Mouse (Mus musculus) lung, adult 2 months (tissue): Measurements from ENCODE around the gene Klk1b8.

Experiments
- CTCF ChIP-seq: fragments of 200-500 bp; IDR thresholded peaks from 2 replicates; pipeline ENCODE4 v1.5.1; 2011; ENCODE audit warnings: mild to moderate bottlenecking, low read length, control low read depth; ENCODE audit not compliant: insufficient read depth
- POLR2A ChIP-seq: fragments of 200-500 bp; IDR thresholded peaks from 2 replicates; pipeline ENCODE4 v1.6.1; 2011; ENCODE audit warnings: low read depth, mild to moderate bottlenecking, control low read depth, low read length, borderline replicate concordance; ENCODE audit errors: extremely low read depth

DNA sequence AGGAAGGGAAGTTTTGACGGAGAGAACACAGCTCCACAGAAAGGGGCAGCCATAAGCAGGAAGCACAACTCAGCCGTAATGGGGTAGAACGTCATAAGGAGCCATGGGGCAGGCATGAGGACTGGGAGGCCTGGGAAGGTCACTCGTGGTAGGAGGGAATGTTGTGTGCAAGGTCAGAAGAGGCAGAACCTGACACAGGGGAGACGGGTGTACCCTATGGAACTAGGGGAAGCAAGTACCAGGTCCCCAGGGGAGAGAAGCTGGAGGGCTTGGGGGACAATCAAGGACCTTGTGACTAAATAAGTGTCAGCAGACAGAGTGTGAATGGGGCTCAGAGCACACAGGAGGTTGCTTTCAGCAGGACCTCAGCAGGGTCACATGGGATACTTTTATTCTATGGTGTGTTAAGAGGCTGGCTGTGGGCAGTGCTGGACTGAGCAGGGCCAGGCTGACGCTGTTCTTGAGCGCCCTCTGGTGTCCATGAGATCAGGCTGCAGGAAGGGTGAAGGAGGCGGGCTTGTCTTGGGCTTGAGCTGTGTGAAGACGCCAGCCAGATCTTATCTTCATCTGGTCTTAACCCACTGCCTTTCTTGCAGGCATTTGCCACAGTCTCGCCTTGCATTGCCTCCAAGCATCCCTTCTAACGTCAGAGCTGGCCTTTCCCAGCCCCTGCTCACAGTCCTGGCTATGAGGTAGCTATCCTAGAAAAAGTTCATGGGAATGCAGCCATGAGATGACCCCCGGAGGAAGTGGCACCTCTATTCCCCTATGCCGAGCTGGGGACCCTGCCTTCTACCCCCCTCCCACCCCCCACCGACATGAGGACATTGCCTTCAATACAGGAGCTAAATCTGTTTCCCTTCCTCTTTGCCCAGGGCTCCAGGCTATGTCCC is 30.7 kb upstream of the Klk1b8 start:
- peak; percentile 89 for TF ChIP-seq CTCF
- TF ChIP-seq POLR2A: no peak
